Mouse (Mus musculus): ENCODE measurements around the gene Igtp. TPM values are rescaled to one million over a fixed set of nuclear protein-coding genes. Genes with fewer than 3 reads are reported as not detected.
"Not testable (repeated sequence)": the region's sequence is repeated elsewhere in the genome, so short reads cannot be mapped to it uniquely, and the experiment has no call there.

Igtp gene
- total RNA-seq (2014; fragmentation: Nextera tagmentation): 12.8 and 15.3 TPM in 2 replicates
- 11.5 and 12.3 TPM in 2 replicates for total RNA-seq (2017)

GRCm38 (mm10) chr11:58199229-58200037, at the start of gene Igtp, which contains the start of gene Irgm2:
Gene Igtp, plus strand, starts transcription at chr11:58199556.
Gene Irgm2, plus strand, starts transcription at chr11:58199618.
- ATAC-seq (replicated peaks; ENCODE audit: low FRiP score, low TSS enrichment, poor library complexity, severe bottlenecking): peak; percentile 99

- no peak for ATAC-seq (replicated peaks; ENCODE audit: low FRiP score, low TSS enrichment, poor library complexity, severe bottlenecking)
Measured at GRCm38 (mm10) chr11:58155458-58155857, 43.9 kb upstream of the Igtp start.

DNA sequence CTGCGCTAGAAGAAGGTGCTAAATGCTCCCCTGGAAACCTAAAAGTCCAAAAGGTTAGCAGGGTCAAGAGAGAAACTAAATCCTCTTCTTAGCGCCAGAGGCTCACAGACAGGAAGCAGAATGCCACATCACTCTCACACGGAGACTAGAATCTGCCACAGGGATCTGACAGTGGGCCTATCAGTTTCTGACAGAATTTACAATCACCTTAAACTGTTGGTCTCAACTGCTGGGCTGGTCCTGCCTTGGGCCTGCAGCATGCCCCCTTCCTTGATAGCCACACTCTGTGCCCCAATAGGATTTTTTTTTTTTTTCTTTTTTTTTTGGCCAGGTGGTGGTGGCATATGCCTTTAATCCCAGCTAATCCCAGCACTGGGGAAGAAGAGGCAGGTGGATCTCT, 42.5 kb upstream of the Igtp start:
- peak; percentile 78 for ATAC-seq (replicated peaks; ENCODE audit: low FRiP score, low TSS enrichment, poor library complexity, severe bottlenecking)

GRCm38 (mm10) chr11:58165072-58165471, 34.3 kb upstream of the Igtp start:
- ATAC-seq (replicated peaks; ENCODE audit: low FRiP score, low TSS enrichment, poor library complexity, severe bottlenecking): no peak

- no peak for ATAC-seq (replicated peaks; ENCODE audit: low FRiP score, low TSS enrichment, poor library complexity, severe bottlenecking)
Measured at GRCm38 (mm10) chr11:58167822-58168166, 31.6 kb upstream of the Igtp start.

- ATAC-seq (replicated peaks; ENCODE audit: low FRiP score, low TSS enrichment, poor library complexity, severe bottlenecking): peak; percentile 76
Measured at GRCm38 (mm10) chr11:58168167-58168915, 31.0 kb upstream of the Igtp start, which contains the start of gene Gemin5. Gene Gemin5, minus strand, starts transcription at chr11:58168539.

- no peak for ATAC-seq (replicated peaks; ENCODE audit: low FRiP score, low TSS enrichment, poor library complexity, severe bottlenecking)
Measured at GRCm38 (mm10) chr11:58169666-58170065, 29.7 kb upstream of the Igtp start.

DNA sequence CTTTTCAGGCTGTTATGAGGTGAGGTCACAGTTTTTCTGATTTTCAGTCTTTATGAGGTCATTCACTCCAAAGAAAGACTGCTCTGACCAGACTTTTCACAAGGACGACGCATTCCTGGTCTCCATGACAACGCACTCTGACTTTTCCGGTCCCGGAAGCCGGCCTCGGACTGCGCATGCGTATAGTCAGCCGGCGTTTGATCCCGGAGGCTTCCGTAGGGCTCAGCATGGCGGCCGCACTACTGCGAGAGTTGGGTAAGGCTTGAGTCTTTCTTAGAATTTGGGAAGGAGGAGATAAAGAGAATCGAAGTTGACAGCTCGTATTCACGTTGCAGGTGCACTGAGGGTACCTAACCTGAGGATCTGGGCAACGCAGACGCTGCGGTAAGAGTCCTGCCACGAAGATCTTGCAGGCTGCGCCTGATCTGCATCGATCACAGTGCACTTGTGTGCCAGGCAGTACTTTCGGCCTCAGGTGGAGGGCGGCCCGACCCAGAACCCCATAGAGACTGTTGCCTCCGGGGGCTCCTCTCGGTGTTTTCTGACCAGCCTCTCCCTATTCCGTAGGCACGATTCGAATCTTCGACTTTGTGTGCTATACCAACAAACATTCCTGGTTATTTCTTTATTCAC, 27.8 kb upstream of the Igtp start, which contains the start of gene Mrpl22:
Gene Mrpl22, plus strand, starts transcription at position 203 of the 633 bp plus-strand sequence.
- ATAC-seq (replicated peaks; ENCODE audit: low FRiP score, low TSS enrichment, poor library complexity, severe bottlenecking): peak; percentile 77

DNA sequence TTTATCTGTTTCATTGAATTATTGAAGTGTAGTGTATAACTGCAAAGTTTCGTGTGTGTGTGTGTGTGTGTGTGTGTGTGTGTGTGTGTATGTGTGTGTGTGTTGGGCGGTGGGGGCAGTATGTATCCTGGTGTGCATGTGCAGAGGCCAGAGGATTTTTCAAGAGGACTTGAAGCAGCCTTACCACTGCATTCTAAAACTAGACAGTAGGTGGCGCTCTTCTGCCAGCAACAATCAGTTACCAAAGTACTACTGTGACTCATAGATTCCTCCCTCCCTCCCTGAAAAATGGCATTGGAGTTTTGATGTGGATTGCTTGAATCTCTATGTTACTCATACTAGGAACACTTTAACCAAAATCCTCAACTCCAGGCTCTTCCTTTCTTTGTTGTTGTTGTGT, 19.8 kb upstream of the Igtp start:
- ATAC-seq (replicated peaks; ENCODE audit: low FRiP score, low TSS enrichment, poor library complexity, severe bottlenecking): peak; percentile 59

GRCm38 (mm10) chr11:58179986-58180385, 19.4 kb upstream of the Igtp start:
- ATAC-seq (replicated peaks; ENCODE audit: low FRiP score, low TSS enrichment, poor library complexity, severe bottlenecking): not testable (repeated sequence)

DNA sequence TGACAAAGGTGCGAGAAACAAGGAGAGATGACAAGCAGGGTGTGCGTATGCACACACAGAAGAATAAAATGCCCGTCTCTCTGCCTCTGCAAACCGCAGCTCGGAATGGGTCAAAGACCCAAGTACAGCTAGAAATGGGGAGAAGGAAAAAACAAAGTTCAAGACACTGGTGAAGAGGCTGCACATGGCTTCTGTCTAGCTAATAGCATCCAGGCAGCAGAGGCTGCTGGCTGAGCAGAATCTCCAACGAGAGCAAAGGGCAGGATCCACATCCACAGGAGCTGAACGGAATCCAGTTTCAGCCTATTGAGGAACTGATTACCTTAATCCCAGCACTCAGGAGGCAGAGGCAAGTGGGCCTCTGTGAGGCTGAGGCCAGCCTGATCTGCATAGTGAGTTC, 18.6 kb upstream of the Igtp start:
- ATAC-seq (replicated peaks; ENCODE audit: low FRiP score, low TSS enrichment, poor library complexity, severe bottlenecking): no peak

- peak; percentile 38 for ATAC-seq (replicated peaks; ENCODE audit: low FRiP score, low TSS enrichment, poor library complexity, severe bottlenecking)
Measured at GRCm38 (mm10) chr11:58183579-58183978, 15.8 kb upstream of the Igtp start.

DNA sequence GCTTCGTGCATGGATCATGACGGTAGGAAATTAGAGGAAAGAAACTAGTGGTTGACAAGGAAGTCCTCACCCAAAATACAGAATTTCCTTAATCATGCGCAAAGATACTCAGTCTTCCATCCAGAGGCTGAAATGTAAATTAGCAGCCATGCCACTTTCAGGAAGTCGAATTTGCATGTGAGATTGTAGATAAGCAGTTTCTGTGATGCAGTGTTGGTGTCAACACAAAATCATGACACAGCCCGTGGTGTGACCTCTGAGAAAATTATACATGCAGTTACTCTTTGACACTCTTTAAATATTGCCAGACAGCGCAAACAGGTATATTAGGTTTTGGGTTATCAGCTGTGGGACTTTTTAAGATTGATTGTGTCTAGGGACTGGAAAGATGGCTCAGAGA, 9.7 kb upstream of the Igtp start:
- no peak for ATAC-seq (replicated peaks; ENCODE audit: low FRiP score, low TSS enrichment, poor library complexity, severe bottlenecking)

GRCm38 (mm10) chr11:58193326-58193725, 6.0 kb upstream of the Igtp start:
- no peak for ATAC-seq (replicated peaks; ENCODE audit: low FRiP score, low TSS enrichment, poor library complexity, severe bottlenecking)

DNA sequence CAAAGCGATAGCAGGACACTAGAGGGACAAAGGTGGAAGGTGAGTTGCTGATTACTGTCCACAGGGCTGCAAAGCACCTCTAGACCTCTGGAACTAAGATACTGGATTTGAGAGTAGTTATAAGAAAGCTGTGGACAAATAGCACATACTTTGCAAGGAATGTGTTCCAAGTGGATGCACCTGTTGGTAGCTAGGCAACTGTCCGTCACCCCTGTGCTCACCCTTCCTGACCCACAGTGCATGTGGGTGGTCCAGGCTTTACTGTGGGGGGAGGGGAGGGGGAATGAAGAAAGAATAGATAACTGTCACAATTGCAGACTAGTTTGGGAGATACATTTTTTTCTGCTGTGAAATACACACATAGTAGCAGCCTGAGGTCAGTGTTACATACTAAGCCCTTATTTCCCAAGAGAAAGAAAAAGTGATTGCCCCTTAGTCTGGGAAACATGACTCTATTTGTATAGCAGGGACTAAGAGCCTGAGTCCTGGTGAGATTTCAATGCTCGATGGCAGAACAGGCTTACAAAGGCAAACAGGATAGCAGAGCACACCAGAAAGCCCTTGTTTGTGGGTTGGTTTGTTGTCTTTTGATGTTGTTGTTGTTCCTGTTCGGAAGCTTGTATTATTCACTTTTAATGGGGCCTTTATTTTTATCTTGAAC, 5.4 kb upstream of the Igtp start:
- no peak for ATAC-seq (replicated peaks; ENCODE audit: low FRiP score, low TSS enrichment, poor library complexity, severe bottlenecking)

GRCm38 (mm10) chr11:58198663-58199062, 693 bp upstream of the Igtp start:
- ATAC-seq (replicated peaks; ENCODE audit: low FRiP score, low TSS enrichment, poor library complexity, severe bottlenecking): no peak

DNA sequence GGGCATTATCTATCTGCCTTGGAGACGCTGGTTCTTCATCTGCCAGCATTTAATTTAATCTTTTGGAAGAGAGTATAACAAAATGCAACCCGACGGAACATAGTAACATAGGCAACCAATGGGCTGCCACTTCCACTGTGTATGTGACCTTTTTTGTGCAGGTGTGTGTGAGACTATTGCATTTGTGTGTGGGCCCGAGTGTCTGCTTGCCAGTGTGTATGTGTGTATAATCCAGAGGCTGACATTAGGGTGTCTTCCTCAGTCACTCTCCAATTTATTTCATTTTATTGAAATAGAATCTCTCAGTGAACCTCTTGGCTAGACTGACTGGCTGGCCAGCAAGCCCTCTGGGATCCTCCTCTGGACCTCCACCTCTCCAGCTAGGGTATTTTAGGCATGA, 870 bp downstream of the Igtp start:
- ATAC-seq (replicated peaks; ENCODE audit: low FRiP score, low TSS enrichment, poor library complexity, severe bottlenecking): no peak

- ATAC-seq (replicated peaks; ENCODE audit: low FRiP score, low TSS enrichment, poor library complexity, severe bottlenecking): no peak
Measured at GRCm38 (mm10) chr11:58201052-58201451, 1.7 kb downstream of the Igtp start.

GRCm38 (mm10) chr11:58210321-58210886, 11.0 kb downstream of the Igtp start:
- no peak for ATAC-seq (replicated peaks; ENCODE audit: low FRiP score, low TSS enrichment, poor library complexity, severe bottlenecking)

All from megakaryocyte-erythroid progenitor cell, adult 5-6 weeks (primary cell).